Mouse (Mus musculus) neural tube, embryonic 15.5 days (tissue): ENCODE results near the gene Lrrc51. TPM values are rescaled to one million over a fixed set of nuclear protein-coding genes. Genes with fewer than 3 reads are reported as not detected.
"Not testable (repeated sequence)": the region's sequence is repeated elsewhere in the genome, so short reads cannot be mapped to it uniquely, and the experiment has no call there.

Source experiments
- ATAC-seq: fragments of 200-750 bp; cut with Nextera tagmentation; 2 replicates; pipeline ENCODE4 v1.8.0; 2017; ENCODE audit warnings: mild to moderate bottlenecking, moderate TSS enrichment, moderate library complexity; ENCODE audit not compliant: low FRiP score
- H3K27ac ChIP-seq: fragments of 300-500 bp; sonication (generic); replicated peaks from 2 replicates; pipeline ENCODE4 v1.5.1; 2015; ENCODE audit warnings: mild to moderate bottlenecking, inconsistent platforms
- H3K27me3 ChIP-seq: fragments of 300-500 bp; sonication (generic); replicated peaks from 2 replicates; pipeline ENCODE4 v1.6.1; 2015; ENCODE audit warnings: inconsistent platforms
- H3K36me3 ChIP-seq: fragments of 300-500 bp; sonication (generic); 2 replicates; pipeline ENCODE4 v1.6.1; 2015; ENCODE audit warnings: inconsistent platforms
- H3K4me1 ChIP-seq: fragments of 300-500 bp; sonication (generic); 2 replicates; pipeline ENCODE4 v1.6.1; 2015; ENCODE audit warnings: inconsistent platforms
- H3K4me2 ChIP-seq: fragments of 300-500 bp; sonication (generic); 2 replicates; pipeline ENCODE4 v1.6.1; 2015; ENCODE audit warnings: inconsistent platforms, mild to moderate bottlenecking, moderate library complexity
- H3K4me3 ChIP-seq: fragments of 300-500 bp; sonication (generic); replicated peaks from 2 replicates; pipeline ENCODE4 v1.5.1; 2015; ENCODE audit warnings: mild to moderate bottlenecking, inconsistent platforms
- H3K9ac ChIP-seq: fragments of 300-500 bp; sonication (generic); replicated peaks from 2 replicates; pipeline ENCODE4 v1.6.1; 2015; ENCODE audit warnings: mild to moderate bottlenecking, inconsistent platforms
- H3K9me3 ChIP-seq: fragments of 300-500 bp; sonication (generic); replicated peaks from 2 replicates; pipeline ENCODE4 v1.6.1; 2016; ENCODE audit warnings: inconsistent platforms
- WGBS: fragments of 180-500 bp; shearing (Covaris S2); methylation state at CpG from one replicate; pipeline ENCODE4 v1.1.7; 2015; ENCODE audit warnings: mixed read lengths; 5-methylcytosine and 5-hydroxymethylcytosine counted together
- polyA plus RNA-seq: library from polyadenylated mRNA; unstranded; fragments of >200 nt; fragmentation: Nextera tagmentation; extraction: Ambion mirVana; gene quantifications from 2 replicates; pipeline ENCODE4 v1.2.1, GENCODE M21; 2015

Lrrc51 gene
- polyA plus RNA-seq, 1 experiment from 2014 or later, result 9.8 TPM

DNA sequence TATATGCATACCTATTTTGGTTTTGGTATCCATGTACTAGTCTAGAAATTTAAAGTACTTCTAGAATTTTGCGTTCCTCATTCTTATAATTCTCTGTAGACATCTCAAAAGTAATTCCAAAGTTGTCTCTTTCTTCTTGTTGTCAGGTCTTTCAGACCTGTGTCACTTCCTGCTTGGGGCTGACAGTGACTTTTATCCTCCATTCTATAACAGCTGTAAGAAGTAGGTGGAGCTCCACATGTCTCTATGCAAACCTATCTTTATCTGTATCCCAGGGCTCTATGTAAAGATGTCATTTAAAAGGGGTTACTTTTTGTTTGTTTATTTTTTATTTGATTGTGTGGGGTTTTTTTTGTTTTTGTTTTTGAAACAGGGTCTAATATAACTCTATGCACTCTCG lies 29.9 kb upstream of the Lrrc51 start:
- Histone ChIP-seq H3K9me3 (no peaks in the 10 kb centered on the region), H3K4me3 (no peak overlapping the region), H3K27me3 (no peaks in the 10 kb centered on the region), H3K36me3 (no peaks in the 10 kb centered on the region), H3K27ac (no peak overlapping the region), H3K4me2 (no peak overlapping the region), H3K4me1 (peaks cover 11% of the 10 kb centered on the region), H3K9ac (no peak overlapping the region)
- WGBS, result 94% methylated on average over 2 of the region's 2 CpGs
- ATAC-seq, result no peak

DNA sequence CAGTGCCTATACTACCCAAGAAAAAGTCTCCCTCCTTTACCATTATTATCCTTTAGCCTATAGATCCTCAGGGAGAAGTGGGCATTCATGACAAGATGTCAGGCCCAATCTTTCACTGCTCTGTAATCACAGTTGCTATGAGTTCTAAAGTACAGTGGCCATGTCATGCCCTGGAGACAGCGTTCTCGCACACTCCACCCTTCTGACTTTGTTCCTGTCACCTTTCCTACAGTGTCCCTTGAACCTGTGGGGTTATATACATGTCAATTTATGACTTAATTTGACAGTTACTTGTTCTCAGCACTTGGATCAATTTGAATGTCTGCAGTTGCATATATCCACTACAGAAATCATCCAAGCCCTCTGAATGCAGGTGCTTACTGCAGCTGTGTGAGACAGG lies 29.1 kb upstream of the Lrrc51 start:
- Histone ChIP-seq H3K4me2 (no peak overlapping the region), H3K36me3 (no peaks in the 10 kb centered on the region), H3K27me3 (no peaks in the 10 kb centered on the region), H3K9me3 (no peaks in the 10 kb centered on the region), H3K27ac (no peak overlapping the region), H3K4me1 (peaks cover 6% of the 10 kb centered on the region), H3K9ac (no peak overlapping the region), H3K4me3 (no peak overlapping the region)
- no peak for ATAC-seq
- WGBS, result 98% methylated on average over 2 of the region's 2 CpGs

- no peaks in the 10 kb centered on the region for H3K27me3 ChIP-seq
- H3K4me1 ChIP-seq, result peaks cover 6% of the 10 kb centered on the region
- no peak overlapping the region for H3K9ac ChIP-seq
- H3K4me2 ChIP-seq, result no peak overlapping the region
- H3K4me3 ChIP-seq, result no peak overlapping the region
- 90% methylated on average over 5 of the region's 5 CpGs for WGBS
- no peak overlapping the region for H3K27ac ChIP-seq
- no peak for ATAC-seq
- no peaks in the 10 kb centered on the region for H3K9me3 ChIP-seq
- no peaks in the 10 kb centered on the region for H3K36me3 ChIP-seq
Observed at GRCm38 (mm10) chr7:101956911-101957310, 23.2 kb upstream of the Lrrc51 start.

DNA sequence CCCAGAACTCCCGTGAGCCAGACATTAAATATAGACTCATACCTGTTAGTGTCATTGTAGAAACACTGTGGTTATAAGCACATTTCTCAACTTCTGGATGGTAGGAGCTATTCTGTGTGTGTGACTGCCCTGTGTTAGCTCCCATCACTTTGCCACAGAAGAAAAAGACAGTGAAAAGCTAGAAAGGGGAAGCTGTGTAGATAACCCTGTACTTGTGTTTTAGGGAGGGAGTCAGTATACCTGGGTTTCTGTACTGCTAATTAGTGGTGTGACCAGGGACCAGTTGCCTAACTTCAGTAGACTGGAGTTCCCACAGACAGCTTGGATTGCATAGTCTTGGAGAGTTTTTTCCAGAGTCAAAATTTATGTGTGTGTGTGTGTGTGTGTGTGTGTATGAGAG lies 22.8 kb upstream of the Lrrc51 start:
- H3K36me3 ChIP-seq, result no peaks in the 10 kb centered on the region
- H3K9me3 ChIP-seq, result no peaks in the 10 kb centered on the region
- no peak overlapping the region for H3K4me3 ChIP-seq
- H3K4me1 ChIP-seq, result peaks cover 6% of the 10 kb centered on the region
- no peak for ATAC-seq
- H3K9ac ChIP-seq, result no peak overlapping the region
- WGBS, result 97% methylated on average over 1 of the region's 1 CpGs
- H3K4me2 ChIP-seq, result no peak overlapping the region
- H3K27ac ChIP-seq, result no peak overlapping the region
- no peaks in the 10 kb centered on the region for H3K27me3 ChIP-seq

DNA sequence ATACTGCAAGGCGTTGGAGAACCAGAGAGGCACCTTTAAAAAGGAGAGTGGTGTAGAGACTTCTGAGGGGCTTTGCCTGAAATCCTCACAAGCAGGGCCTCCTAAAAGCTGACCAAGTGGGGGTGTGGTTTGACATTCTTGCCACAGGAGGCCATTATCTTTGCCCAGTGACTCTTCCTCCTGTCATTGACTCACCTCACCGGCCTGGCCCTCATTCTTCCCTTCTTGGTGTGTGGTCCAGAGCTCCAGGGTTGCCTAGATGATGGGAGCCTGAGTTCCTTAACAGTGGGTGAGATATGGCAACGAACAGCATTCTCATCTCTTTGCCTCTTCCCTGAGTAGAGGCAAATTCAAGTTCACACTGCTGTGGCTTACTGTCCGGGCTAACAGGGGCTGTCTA lies 22.2 kb upstream of the Lrrc51 start:
- no peak for ATAC-seq
- Histone ChIP-seq H3K4me1 (peaks cover 6% of the 10 kb centered on the region), H3K9ac (no peak overlapping the region), H3K27me3 (no peaks in the 10 kb centered on the region), H3K27ac (no peak overlapping the region), H3K4me3 (no peak overlapping the region), H3K36me3 (no peaks in the 10 kb centered on the region), H3K4me2 (no peak overlapping the region), H3K9me3 (no peaks in the 10 kb centered on the region)
- 57% methylated on average over 4 of the region's 4 CpGs for WGBS

DNA sequence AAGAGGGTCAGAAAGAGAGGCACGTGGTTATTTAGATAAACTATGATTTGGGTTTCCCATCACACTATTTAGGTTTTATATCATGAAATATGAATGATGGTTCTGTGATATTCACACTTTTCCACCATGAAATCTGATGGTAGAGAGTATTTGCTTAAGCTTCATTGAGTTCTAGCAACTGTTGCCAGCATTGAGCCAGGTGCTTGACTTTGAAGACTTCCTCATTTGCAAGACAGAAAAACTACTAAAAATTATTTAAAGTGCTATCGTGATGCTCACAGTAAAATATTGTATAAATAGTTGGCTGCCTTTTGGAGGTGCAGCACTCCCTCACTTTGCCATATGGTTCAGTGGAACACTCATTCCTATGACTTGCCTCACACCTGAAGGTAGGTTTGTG lies 21.6 kb upstream of the Lrrc51 start:
- WGBS, result 90% methylated on average over 2 of the region's 2 CpGs
- H3K9me3 ChIP-seq, result no peaks in the 10 kb centered on the region
- no peak overlapping the region for H3K9ac ChIP-seq
- H3K27ac ChIP-seq, result no peak overlapping the region
- H3K4me3 ChIP-seq, result no peak overlapping the region
- H3K27me3 ChIP-seq, result no peaks in the 10 kb centered on the region
- H3K4me2 ChIP-seq, result no peak overlapping the region
- no peaks in the 10 kb centered on the region for H3K36me3 ChIP-seq
- no peak for ATAC-seq
- H3K4me1 ChIP-seq, result peaks cover 6% of the 10 kb centered on the region

- no peak for ATAC-seq
- H3K4me1 ChIP-seq, result no peaks in the 10 kb centered on the region
- no peak overlapping the region for H3K9ac ChIP-seq
- H3K9me3 ChIP-seq, result no peaks in the 10 kb centered on the region
- H3K27me3 ChIP-seq, result no peaks in the 10 kb centered on the region
- no peak overlapping the region for H3K27ac ChIP-seq
- H3K4me3 ChIP-seq, result no peak overlapping the region
- H3K36me3 ChIP-seq, result no peaks in the 10 kb centered on the region
- no peak overlapping the region for H3K4me2 ChIP-seq
- 100% methylated on average over 2 of the region's 2 CpGs for WGBS
Observed at GRCm38 (mm10) chr7:101954163-101954562, 20.5 kb upstream of the Lrrc51 start.

- Histone ChIP-seq H3K9ac (no peak overlapping the region), H3K4me2 (no peak overlapping the region), H3K27me3 (no peaks in the 10 kb centered on the region), H3K36me3 (no peaks in the 10 kb centered on the region), H3K4me1 (no peaks in the 10 kb centered on the region), H3K9me3 (no peaks in the 10 kb centered on the region), H3K27ac (no peak overlapping the region), H3K4me3 (no peak overlapping the region)
- WGBS, result 65% methylated on average over 2 of the region's 2 CpGs
- ATAC-seq, result no peak
Observed at GRCm38 (mm10) chr7:101952098-101952497, 18.4 kb upstream of the Lrrc51 start.

GRCm38 (mm10) chr7:101951648-101952047 lies 18.0 kb upstream of the Lrrc51 start:
- Histone ChIP-seq H3K27ac (no peak overlapping the region), H3K4me3 (no peak overlapping the region), H3K9me3 (no peaks in the 10 kb centered on the region), H3K27me3 (no peaks in the 10 kb centered on the region), H3K36me3 (no peaks in the 10 kb centered on the region), H3K4me1 (no peaks in the 10 kb centered on the region), H3K4me2 (no peak overlapping the region), H3K9ac (no peak overlapping the region)
- WGBS, result 85% methylated on average over 1 of the region's 1 CpGs
- ATAC-seq, result no peak

DNA sequence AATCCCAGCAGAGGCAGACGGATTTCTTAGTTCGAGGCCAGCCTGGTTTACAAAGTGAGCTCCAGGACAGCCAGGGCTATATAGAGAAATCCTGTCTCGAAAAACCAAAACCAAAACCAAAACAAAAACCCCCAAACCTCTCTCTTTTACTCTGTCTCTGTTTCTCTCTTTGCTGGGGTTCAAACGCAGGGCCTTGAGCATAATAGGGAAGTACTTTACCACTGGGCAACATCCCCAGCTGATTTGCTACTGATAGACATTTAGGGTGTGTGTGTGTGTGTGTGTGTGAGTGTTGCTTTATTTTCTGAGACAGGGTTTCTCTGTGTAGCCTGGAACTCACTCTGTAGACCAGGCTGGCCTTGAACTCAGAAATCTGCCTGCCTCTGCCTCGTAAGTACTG lies 15.3 kb upstream of the Lrrc51 start:
- H3K4me1 ChIP-seq, H3K4me2 ChIP-seq, H3K9ac ChIP-seq, H3K36me3 ChIP-seq, H3K27ac ChIP-seq, H3K27me3 ChIP-seq, H3K9me3 ChIP-seq, ATAC-seq, H3K4me3 ChIP-seq: not testable (repeated sequence)
- 95% methylated on average over 5 of the region's 5 CpGs for WGBS

DNA sequence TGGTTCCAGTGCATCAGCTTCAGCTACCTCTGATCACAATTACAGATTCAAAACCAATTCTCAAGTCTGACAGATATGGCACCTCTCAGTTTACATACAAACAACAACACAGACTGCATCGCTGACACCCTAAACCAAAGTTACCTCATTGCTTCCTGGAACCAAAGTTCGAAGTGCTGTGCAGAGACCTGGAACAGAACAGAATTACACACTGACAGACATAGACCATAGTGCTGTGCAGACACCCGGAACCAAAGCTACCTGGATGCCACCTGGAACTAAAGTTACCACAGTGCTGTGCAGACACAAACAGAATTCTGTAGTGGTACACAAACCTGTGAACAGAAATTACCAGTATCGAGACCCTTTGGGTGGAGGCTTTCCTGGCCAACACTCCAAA lies 6.1 kb upstream of the Lrrc51 start:
- Histone ChIP-seq H3K36me3 (no peaks in the 10 kb centered on the region), H3K27me3 (no peaks in the 10 kb centered on the region), H3K4me2 (no peak overlapping the region), H3K4me3 (no peak overlapping the region), H3K27ac (no peak overlapping the region), H3K9ac (no peak overlapping the region), H3K4me1 (peaks cover 26% of the 10 kb centered on the region), H3K9me3 (no peaks in the 10 kb centered on the region)
- WGBS, result 96% methylated on average over 4 of the region's 4 CpGs
- no peak for ATAC-seq

GRCm38 (mm10) chr7:101938348-101938747 lies 4.7 kb upstream of the Lrrc51 start:
- no peak overlapping the region for H3K4me2 ChIP-seq
- no peak overlapping the region for H3K9ac ChIP-seq
- no peaks in the 10 kb centered on the region for H3K36me3 ChIP-seq
- peaks cover 29% of the 10 kb centered on the region for H3K4me1 ChIP-seq
- WGBS, result 89% methylated on average over 2 of the region's 2 CpGs
- H3K27me3 ChIP-seq, result no peaks in the 10 kb centered on the region
- no peak for ATAC-seq
- no peaks in the 10 kb centered on the region for H3K9me3 ChIP-seq
- H3K4me3 ChIP-seq, result no peak overlapping the region
- no peak overlapping the region for H3K27ac ChIP-seq

DNA sequence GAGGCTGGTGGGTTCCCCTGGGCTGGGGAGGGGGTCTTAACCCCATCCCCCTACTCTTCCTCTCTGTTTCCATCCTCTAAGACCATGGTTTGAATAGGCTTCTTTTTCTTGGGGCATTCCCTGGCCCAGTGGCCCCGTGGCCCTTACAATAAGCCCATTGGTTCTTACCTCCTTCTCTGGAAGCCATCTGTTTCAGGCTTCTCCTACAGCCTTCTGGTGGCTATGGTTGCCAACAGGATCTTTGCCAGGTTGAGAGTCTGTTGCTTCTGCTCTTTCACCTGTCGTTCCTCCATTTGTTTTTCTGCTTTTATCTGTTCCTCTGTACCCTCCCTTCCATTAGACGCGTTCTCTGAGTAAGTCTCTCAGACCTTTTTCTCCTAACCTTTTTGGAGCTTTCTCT lies 3.9 kb upstream of the Lrrc51 start:
- no peak for ATAC-seq
- Histone ChIP-seq H3K27ac (no peak overlapping the region), H3K9ac (no peak overlapping the region), H3K4me2 (no peak overlapping the region), H3K36me3 (no peaks in the 10 kb centered on the region), H3K4me1 (peaks cover 36% of the 10 kb centered on the region), H3K27me3 (no peaks in the 10 kb centered on the region), H3K9me3 (no peaks in the 10 kb centered on the region), H3K4me3 (no peak overlapping the region)
- 94% methylated on average over 4 of the region's 4 CpGs for WGBS
